Mouse (Mus musculus) heart, embryonic 11.5 days (tissue): ENCODE measurements around the gene Eef1akmt3. TPM values are rescaled to one million over a fixed set of nuclear protein-coding genes. Genes with fewer than 3 reads are reported as not detected.
A peak's percentile ranks its signal among the peaks of the same experiment; 100 is the strongest.

Source experiments
- ATAC-seq: fragments of 200-750 bp; cut with Nextera tagmentation; replicated peaks from 2 replicates; pipeline ENCODE4 v1.8.0; 2017; ENCODE audit warnings: moderate library complexity; ENCODE audit not compliant: insufficient number of reproducible peaks, low FRiP score, low TSS enrichment
- H3K27ac ChIP-seq: fragments of 300-500 bp; sonication (generic); 2 replicates; pipeline ENCODE4 v1.5.1; 2014; ENCODE audit warnings: mild to moderate bottlenecking, low read depth, low read length
- H3K27me3 ChIP-seq: fragments of 300-500 bp; sonication (generic); 2 replicates; pipeline ENCODE4 v1.6.1; 2014; ENCODE audit warnings: mild to moderate bottlenecking, low read length, mixed read lengths; ENCODE audit not compliant: control insufficient read depth, insufficient read depth
- H3K36me3 ChIP-seq: fragments of 300-500 bp; sonication (generic); 2 replicates; pipeline ENCODE4 v1.6.1; 2014; ENCODE audit warnings: mild to moderate bottlenecking, low read length, moderate library complexity, mixed read lengths; ENCODE audit not compliant: control insufficient read depth, insufficient read depth
- H3K4me1 ChIP-seq: fragments of 300-500 bp; sonication (generic); 2 replicates; pipeline ENCODE4 v1.6.1; 2014; ENCODE audit warnings: low read length; ENCODE audit not compliant: control insufficient read depth, insufficient read depth
- H3K4me2 ChIP-seq: fragments of 300-500 bp; sonication (generic); 2 replicates; pipeline ENCODE4 v1.6.1; 2014; ENCODE audit warnings: mild to moderate bottlenecking, moderate library complexity
- H3K4me3 ChIP-seq: fragments of 300-500 bp; sonication (generic); 2 replicates; pipeline ENCODE4 v1.5.1; 2014; ENCODE audit warnings: low read depth, low read length
- H3K9ac ChIP-seq: fragments of 300-500 bp; sonication (generic); 2 replicates; pipeline ENCODE4 v1.6.1; 2014; ENCODE audit warnings: mild to moderate bottlenecking, low read depth, low read length, moderate library complexity
- H3K9me3 ChIP-seq: fragments of 300-500 bp; sonication (generic); replicated peaks from 2 replicates; pipeline ENCODE4 v1.6.1; 2016; ENCODE audit warnings: low read length; ENCODE audit not compliant: control insufficient read depth
- WGBS: fragments of 180-500 bp; shearing (Covaris S2); extraction: QIAGEN DNeasy Blood & Tissue Kit; methylation state at CpG from one replicate; pipeline ENCODE4 v1.1.7; 2014; ENCODE audit not compliant: insufficient replicate concordance; 5-methylcytosine and 5-hydroxymethylcytosine counted together
- polyA plus RNA-seq: library from polyadenylated mRNA; unstranded; fragments of >200 nt; fragmentation: Nextera tagmentation; extraction: Ambion mirVana; gene quantifications from 2 replicates; pipeline ENCODE4 v1.2.1, GENCODE M21; 2014

Gene Eef1akmt3
- polyA plus RNA-seq, 1 experiment from 2014 or later, result 0.31 TPM

GRCm38 (mm10) chr10:127037641-127038040 lies 3.7 kb downstream of the Eef1akmt3 start:
- no peaks in the 10 kb centered on the region for H3K9me3 ChIP-seq
- ATAC-seq, result no peak
- no peaks in the 10 kb centered on the region for H3K36me3 ChIP-seq
- H3K4me3 ChIP-seq, result no peak overlapping the region
- 70% methylated on average over 12 of the region's 12 CpGs for WGBS
- no peaks in the 10 kb centered on the region; the same call in 1 of the 2 replicates for H3K4me1 ChIP-seq
- no peak overlapping the region for H3K27ac ChIP-seq
- no peak overlapping the region for H3K4me2 ChIP-seq
- peaks cover 8% of the 10 kb centered on the region for H3K27me3 ChIP-seq
- no peak overlapping the region for H3K9ac ChIP-seq

- H3K4me3 ChIP-seq, result no peak overlapping the region
- H3K27ac ChIP-seq, result no peak overlapping the region
- no peaks in the 10 kb centered on the region for H3K4me1 ChIP-seq
- ATAC-seq, result no peak
- WGBS, result 75% methylated on average over 12 of the region's 12 CpGs
- no peak overlapping the region for H3K4me2 ChIP-seq
- H3K9me3 ChIP-seq, result no peaks in the 10 kb centered on the region
- no peak overlapping the region for H3K9ac ChIP-seq
- H3K27me3 ChIP-seq, result peaks cover 8% of the 10 kb centered on the region
- H3K36me3 ChIP-seq, result no peaks in the 10 kb centered on the region
Measured at GRCm38 (mm10) chr10:127036273-127036672, 5.0 kb downstream of the Eef1akmt3 start.

GRCm38 (mm10) chr10:127033301-127033741 lies 8.0 kb downstream of the Eef1akmt3 start:
- no peak overlapping the region for H3K27ac ChIP-seq
- no peaks in the 10 kb centered on the region for H3K9me3 ChIP-seq
- H3K4me2 ChIP-seq, result no peak overlapping the region
- H3K9ac ChIP-seq, result no peak overlapping the region
- WGBS, result 79% methylated on average over 8 of the region's 8 CpGs
- H3K4me1 ChIP-seq, result no peaks in the 10 kb centered on the region
- H3K27me3 ChIP-seq, result no peaks in the 10 kb centered on the region
- no peak overlapping the region for H3K4me3 ChIP-seq
- no peak for ATAC-seq
- peaks cover 3% of the 10 kb centered on the region for H3K36me3 ChIP-seq

- Histone ChIP-seq H3K27ac (peak within 1 kb of the TSS; percentile 86), H3K27me3 (no peaks in the 10 kb centered on the region), H3K4me2 (peak within 1 kb of the TSS; percentile 88), H3K9me3 (no peaks in the 10 kb centered on the region), H3K9ac (peak within 1 kb of the TSS; percentile 96), H3K36me3 (peaks cover 25% of the 10 kb centered on the region), H3K4me3 (peak within 1 kb of the TSS; percentile 91), H3K4me1 (no peaks in the 10 kb centered on the region)
- ATAC-seq, result peak; percentile 82
- WGBS, result 6% methylated on average over 56 of the region's 56 CpGs
Measured at GRCm38 (mm10) chr10:127030336-127031296, 10.7 kb downstream of the Eef1akmt3 start, which contains the start of gene Tsfm. Gene Tsfm (minus strand): TSS chr10:127030840.

GRCm38 (mm10) chr10:127018422-127018821 lies 22.9 kb downstream of the Eef1akmt3 start:
- Histone ChIP-seq H3K9me3 (no peaks in the 10 kb centered on the region), H3K4me2 (no peak overlapping the region), H3K36me3 (peaks cover 7% of the 10 kb centered on the region; the same call in 1 of the 2 replicates), H3K4me1 (no peaks in the 10 kb centered on the region), H3K9ac (no peak overlapping the region), H3K27ac (no peak overlapping the region), H3K27me3 (no peaks in the 10 kb centered on the region), H3K4me3 (no peak overlapping the region)
- WGBS, result 72% methylated on average over 16 of the region's 16 CpGs
- no peak for ATAC-seq

- H3K36me3 ChIP-seq, result 0 out of 2 replicates have a peak, but pooled peaks cover 3% of the 10 kb centered on the region
- H3K27me3 ChIP-seq, result no peaks in the 10 kb centered on the region
- H3K9me3 ChIP-seq, result no peaks in the 10 kb centered on the region
- no peak for ATAC-seq
- no peak overlapping the region for H3K9ac ChIP-seq
- no peak overlapping the region for H3K4me2 ChIP-seq
- WGBS, result 21% methylated on average over 2 of the region's 2 CpGs
- H3K27ac ChIP-seq, result no peak overlapping the region
- H3K4me1 ChIP-seq, result no peaks in the 10 kb centered on the region
- H3K4me3 ChIP-seq, result no peak overlapping the region
Measured at GRCm38 (mm10) chr10:127017071-127017470, 24.2 kb downstream of the Eef1akmt3 start.

- no peak overlapping the region for H3K27ac ChIP-seq
- no peaks in the 10 kb centered on the region for H3K4me1 ChIP-seq
- H3K4me3 ChIP-seq, result no peak overlapping the region
- no peaks in the 10 kb centered on the region for H3K9me3 ChIP-seq
- H3K36me3 ChIP-seq, result 0 out of 2 replicates have a peak, but pooled peaks cover 3% of the 10 kb centered on the region
- H3K27me3 ChIP-seq, result no peaks in the 10 kb centered on the region
- 57% methylated on average over 5 of the region's 5 CpGs for WGBS
- ATAC-seq, result no peak
- H3K9ac ChIP-seq, result no peak overlapping the region
- no peak overlapping the region for H3K4me2 ChIP-seq
Measured at GRCm38 (mm10) chr10:127016488-127016887, 24.8 kb downstream of the Eef1akmt3 start.

GRCm38 (mm10) chr10:127003806-127004205 lies 37.5 kb downstream of the Eef1akmt3 start:
- Histone ChIP-seq H3K4me3 (no peak overlapping the region), H3K36me3 (peaks cover 5% of the 10 kb centered on the region), H3K9me3 (no peaks in the 10 kb centered on the region), H3K27ac (no peak overlapping the region), H3K4me1 (no peaks in the 10 kb centered on the region), H3K9ac (no peak overlapping the region), H3K27me3 (no peaks in the 10 kb centered on the region), H3K4me2 (no peak overlapping the region)
- WGBS, result 80% methylated on average over 7 of the region's 7 CpGs
- ATAC-seq, result no peak
